Mouse (Mus musculus): ENCODE results near the gene Meis1. TPM values are rescaled to one million over a fixed set of nuclear protein-coding genes. Genes with fewer than 3 reads are reported as not detected.

The Meis1 gene
- polyA plus RNA-seq, 1 experiment, result 127 TPM

DNA sequence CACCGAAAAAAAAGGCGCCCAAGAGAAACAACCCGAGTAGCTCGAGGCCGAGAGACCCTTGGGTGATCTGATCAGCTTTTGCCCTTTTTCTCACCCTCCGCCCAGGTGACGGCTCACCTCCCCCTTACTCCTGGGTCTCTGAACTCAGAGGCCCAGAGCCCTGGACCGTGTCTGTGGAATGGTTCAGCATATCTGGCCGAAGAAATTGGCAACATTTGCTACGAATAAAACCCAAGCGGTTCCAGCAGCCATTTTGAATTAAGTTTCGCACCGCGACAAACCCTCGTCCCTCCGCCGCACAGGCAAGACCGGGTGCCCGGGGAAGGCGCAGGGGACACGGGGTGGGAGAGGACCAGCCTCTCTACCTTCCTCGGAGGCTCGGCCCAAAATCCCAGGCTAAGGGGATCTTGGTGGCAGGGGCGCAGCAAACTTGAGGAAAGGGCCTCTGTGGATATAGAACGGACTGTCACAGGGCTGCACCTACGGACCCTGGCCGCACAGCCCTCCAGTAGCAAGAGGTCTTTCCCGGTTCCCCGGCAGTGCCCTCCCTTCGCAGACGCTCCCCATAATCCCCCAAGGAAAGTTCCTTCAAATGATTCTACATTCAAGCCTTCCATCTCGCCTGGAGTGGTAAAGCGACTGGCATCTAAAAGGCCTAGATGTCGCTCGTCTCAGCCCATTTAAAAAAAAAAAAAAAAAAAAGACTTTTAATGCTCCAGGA, 4.2 kb downstream of the Meis1 start:
- DNase-seq (ENCODE audit: low spot score), result peak; percentile 52

DNA sequence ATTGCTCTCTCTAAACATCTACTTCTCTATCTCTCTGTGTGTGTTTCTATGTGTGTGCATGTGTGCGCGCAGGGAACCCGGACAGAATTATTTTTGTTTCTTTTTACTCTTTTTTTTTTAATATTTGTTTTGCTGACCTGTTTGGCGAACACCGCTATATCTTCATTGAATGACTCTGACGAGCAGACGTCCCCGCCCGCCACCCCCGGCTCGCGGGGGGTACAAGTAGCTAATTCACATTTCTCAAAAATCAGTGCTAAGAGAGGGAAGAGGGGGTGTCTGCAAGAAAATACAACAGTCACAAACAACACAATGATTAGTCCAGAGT, 4.7 kb downstream of the Meis1 start:
- DNase-seq (ENCODE audit: low spot score), result no peak

DNA sequence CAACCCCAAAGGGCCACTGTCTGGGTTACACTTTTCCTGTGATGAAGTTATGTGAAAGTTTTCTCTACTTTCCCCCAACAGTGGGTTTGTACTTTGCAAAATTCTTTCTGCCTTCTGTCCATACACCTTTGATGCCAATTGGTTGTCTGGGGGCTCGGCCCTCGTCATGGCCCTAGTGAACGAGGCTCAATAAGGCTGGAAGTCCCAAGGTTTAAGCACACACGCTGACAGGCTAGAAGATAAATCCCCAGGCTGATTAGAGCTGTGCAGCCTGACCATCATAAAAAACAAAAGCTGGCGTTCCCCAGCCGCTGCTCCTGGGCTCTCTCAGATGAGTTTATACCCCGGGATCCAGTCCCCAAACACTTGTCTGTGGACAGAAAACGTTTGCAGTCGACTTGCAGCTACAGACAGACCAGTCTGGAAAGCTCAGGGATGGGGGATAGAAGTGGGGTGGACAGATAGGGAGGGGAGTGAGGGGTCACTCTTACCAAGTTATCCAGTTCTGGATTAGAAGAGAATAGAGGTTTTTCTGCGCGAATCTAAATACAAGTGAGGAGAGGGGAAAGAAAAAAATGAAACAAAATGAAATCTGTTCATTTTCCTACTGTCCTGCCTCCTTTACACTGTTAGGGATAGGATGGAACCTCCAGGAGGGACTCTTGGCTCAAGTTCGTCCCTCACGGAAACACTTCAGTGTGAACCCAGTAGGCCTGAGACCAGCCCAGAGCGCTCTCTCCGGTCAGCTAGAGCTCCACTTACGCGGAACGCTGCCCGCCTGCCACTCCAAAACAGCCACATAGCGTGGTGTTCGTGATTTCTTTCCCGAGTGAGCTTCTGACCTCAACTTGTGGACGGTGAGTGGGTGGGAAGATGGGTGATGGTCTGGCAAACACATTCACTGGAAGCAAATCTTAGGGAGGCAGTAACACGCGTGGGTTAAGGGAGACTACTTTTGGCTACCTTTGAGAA, 5.4 kb downstream of the Meis1 start:
- peak; percentile 54 for DNase-seq (ENCODE audit: low spot score)

DNA sequence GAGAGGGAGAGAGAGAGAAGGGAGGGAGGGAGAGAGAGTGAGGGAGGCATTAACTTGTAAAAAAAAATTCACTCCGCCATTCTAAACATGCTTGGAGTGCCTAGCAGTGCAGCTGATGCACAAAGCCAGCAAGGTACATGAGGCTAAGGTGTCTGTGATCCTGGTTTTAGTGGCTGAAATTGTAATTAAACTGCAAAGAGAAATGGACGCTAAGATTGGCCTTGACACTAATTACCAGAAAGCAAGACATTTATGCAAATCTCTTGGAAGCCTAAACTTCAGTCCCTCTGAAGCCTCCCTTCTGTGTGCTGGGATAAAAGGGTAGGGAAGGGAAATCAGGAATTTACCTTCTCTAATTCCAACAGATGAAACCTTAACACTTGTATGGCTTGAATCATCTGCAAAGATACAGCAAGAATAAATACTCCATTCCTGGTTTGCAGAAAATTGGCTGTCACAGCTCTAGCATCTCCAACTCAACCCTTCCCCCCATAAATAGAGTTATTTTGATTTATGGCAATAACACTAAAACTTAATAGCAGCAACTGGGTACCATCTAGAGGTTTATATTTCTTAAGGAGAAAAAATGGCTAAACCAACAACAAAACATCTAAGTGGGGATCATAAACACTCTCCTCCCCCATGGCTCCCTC, 6.2 kb downstream of the Meis1 start:
- DNase-seq (ENCODE audit: low spot score), result no peak

DNA sequence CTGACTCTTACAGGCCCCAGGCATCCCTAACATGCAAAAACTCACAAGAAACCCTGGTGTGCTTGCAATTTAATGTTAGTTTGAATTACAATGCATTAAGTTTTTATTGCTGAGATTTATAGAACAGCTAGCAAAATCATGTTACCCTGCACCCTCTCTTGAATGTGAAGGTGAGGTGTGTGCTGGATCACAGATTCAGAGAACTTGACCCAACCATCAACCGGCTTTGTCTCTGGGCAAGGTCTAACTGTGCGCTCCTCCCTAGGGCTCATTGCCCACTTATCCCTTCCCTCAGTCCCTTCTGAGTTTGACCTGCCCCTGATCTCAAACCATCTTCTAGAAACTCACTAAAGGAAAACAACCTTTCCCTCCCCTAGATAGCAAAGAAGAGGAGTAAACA, 6.8 kb downstream of the Meis1 start:
- DNase-seq (ENCODE audit: low spot score), result no peak

DNA sequence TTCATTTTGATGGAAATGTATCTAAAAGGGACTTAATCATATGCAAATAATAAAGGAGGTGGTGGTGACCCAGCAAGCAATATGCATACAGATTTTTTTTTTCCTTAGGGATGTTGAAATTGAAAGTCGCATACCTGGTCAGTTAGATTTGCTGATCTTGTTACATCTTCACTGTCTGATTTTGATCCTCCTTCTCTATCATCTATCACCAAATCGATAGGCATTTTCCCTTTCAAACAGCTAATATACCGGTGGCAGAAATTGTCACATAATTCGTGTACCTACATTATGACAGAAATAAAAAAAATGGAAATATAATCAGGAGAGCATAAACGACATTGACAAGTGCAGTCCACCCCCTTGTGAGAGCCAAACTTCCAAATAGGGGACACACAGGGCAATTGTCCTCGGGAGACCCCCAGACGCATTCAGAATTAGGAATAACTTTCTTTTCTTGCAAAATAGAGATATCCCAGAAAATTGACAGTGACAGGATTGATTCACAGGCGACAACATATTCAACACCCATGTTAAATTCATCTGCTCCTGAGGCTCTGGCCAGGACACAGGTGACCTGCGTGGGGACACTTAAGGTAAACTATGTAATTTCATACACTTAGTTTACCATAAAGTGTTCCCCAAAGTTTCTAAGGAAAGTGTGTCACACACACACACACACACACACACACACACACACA, 7.5 kb downstream of the Meis1 start:
- no peak for DNase-seq (ENCODE audit: low spot score)

DNA sequence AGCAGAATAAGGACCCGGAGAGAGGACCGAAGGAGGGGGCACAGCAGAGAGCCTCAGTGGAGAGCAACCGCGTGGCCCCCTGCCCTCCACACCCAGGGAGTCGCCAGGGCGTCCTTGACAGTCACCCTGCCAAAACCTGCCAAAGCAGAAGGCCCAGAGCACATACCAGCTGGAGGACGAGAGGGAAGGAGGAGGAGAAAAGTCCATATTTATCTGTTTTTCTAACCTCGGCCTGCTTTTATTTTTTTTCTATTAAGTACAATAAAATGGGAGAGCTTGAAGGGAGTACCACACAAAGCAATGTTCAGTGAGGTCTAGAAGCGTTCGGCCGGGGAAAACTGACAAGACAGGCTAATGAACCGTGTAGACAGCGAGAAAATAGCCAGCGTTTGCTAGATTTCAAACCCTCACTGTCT, 8.4 kb downstream of the Meis1 start:
- peak; percentile 43 for DNase-seq (ENCODE audit: low spot score)

DNA sequence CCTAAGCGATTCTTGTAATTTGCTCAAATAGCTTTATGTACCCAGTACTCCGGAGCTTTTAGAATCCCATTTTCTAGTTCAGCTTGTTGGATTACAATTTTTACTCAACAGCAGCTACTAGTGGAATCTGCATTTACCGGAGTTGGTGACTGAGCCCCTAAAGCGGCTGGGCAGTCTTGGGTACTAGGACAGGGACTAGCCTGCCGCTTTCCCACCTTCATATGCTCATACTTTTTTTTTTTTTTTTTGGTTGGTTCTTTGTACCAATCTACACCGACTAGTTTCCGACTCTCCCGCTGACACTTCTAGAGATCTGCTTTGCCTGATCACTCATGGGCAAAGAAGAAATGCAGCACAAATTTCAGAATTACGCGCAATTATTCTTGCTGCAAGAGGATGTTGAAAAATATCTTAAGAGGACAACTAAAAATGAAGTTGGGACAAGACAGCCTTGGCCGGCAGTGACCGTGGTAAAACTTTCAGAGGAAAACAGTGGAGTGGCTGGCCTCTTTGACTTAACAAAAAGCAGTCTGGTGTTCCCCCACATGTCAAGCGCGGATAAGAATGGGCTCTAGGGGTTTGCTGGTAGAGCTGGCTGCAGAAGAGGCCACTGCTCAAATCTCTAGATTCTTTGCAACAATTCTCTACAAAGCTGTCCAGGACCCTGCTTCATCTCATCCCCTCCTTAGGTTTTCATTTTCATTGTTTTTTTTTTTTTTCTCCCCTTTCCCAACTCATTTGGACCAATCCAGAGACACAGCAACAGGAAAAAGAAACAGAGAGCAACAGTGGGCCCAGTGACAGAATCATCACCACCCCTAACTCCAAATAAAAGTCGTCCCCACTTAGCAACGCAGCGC, 9.0 kb downstream of the Meis1 start:
- no peak for DNase-seq (ENCODE audit: low spot score)

DNA sequence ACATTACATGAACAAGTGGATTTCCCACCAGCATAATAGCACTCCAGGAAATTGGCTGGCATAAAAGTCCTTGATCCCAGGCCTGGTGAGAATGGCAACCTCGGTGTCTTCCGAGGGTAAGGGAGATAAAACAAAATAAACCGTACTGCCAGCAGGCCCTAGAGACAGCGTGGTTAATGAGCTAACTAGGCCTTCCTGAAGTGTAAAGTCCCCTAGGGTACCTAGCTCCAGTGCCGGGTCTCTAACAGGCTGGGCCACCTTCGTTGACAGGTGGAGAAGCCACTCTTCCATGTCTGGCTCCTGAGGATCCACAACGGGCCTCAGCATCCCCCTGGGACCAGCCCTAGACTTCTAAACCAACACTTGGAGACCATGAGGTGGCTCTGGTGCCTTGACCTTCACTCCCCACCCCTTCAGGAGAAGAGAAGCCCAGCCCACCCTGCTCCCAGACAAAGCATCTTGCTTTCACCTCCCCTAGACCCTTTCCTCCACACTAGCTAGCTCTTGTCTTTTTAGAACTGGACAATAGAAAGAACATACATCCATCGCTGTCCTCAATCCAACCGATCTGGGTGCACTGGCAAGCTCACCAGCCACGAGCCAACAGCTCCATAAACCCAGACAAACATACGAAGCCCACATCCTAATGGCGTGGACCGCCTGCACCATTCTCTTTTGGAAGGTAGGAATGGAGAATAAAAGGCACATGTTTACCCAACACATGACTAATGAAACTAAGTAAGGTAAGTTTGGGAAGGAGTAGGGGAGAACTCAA, 10.0 kb downstream of the Meis1 start:
- DNase-seq (ENCODE audit: low spot score), result no peak

DNA sequence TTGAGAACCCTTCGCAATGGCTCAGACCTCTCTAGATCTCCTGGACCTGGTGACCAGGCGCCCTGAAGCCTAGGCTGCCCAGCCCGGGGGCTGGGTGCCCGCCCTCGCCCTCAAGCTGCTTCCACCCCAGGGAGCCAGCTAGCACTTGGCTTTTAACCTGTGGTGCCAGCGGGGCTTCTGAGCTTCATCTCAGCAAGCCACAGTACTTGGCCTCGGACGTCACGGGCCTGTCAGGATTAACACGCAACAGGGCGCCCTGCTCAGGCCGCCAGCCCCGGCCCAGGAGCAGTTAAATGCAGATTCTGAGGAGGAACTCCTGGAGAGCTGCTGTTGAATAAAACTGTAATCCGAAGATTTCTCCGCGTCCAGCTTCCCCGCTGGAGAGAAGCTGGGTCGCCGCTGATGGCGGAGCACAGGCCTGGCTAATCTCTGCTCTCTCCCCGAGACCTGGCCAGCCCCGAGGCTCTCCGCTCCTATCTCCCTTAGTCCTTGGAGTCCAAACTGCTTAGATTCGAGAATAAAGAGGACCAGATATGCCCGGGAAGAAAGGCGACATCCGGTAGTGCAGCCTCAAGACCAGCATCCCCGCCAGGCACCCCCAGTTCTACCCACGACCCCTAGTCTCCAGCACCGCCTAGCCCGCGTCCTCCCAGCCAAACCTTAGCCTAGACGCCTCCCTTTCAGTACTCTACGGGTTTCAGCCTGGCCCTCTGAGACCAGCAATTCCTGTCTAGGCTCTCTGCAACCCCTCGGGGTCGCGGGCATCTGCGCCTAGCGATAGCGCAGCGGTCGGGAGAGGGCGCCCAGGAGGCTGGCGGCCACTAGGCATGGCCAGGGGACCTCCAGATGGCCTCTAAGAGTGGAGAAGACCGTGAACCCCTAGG, 11.0 kb downstream of the Meis1 start:
- DNase-seq (ENCODE audit: low spot score), result peak; percentile 44

DNA sequence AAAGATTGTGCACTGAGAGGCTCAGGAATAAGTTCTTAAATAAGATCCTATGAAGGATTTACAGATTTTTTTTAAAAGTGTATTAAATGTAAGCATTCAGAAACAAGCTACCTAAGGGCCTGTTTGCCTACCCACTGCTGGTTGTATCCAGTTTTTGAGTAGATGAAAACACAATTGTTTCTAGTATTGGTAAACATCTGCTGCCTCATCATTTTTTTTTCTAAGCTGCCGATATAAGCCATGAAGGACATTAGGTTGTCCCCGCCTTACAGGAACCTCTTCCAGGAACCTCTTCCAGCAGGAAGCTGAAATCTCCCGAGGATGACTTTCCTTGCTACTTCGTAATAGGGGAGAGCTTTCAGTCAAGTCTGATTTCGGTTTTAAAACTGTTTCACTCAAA, 11.7 kb downstream of the Meis1 start:
- DNase-seq (ENCODE audit: low spot score), result no peak

DNA sequence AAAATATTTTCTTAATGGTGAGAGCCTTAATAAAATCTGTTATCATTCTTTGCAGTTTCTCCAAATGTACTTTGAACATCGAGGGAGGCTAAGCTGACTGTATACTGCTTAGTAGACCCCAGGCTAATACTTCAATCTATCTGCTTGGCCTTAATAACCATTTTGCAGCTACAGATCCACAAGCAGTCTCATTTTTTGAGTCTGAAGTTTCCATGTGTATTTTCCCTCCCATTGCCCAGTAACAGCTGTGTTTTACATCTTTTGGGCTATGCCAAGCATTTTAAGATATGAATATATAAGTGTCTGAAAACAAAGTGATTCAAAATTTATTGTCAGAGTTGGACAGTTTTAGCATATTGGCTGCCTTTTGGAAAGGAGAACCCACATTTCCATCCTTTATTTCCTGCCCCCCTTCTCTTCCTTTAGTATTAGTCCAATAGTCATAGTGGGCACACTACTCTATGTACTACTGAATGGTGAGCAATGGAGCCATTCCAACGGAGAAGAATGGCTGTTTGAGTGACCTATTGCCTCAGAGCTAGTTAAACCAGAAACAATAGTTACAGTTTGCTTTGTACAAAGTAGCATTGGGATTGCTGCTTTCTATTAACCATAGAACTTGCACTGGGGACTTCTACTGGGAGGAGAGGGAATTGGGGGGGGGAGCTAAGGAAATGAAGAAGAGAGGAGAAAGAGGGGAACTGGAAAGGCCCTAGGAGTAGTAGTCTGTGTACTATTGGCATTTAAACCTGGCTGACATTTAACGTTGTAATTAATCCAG, 12.7 kb downstream of the Meis1 start:
- DNase-seq (ENCODE audit: low spot score), result no peak

DNA sequence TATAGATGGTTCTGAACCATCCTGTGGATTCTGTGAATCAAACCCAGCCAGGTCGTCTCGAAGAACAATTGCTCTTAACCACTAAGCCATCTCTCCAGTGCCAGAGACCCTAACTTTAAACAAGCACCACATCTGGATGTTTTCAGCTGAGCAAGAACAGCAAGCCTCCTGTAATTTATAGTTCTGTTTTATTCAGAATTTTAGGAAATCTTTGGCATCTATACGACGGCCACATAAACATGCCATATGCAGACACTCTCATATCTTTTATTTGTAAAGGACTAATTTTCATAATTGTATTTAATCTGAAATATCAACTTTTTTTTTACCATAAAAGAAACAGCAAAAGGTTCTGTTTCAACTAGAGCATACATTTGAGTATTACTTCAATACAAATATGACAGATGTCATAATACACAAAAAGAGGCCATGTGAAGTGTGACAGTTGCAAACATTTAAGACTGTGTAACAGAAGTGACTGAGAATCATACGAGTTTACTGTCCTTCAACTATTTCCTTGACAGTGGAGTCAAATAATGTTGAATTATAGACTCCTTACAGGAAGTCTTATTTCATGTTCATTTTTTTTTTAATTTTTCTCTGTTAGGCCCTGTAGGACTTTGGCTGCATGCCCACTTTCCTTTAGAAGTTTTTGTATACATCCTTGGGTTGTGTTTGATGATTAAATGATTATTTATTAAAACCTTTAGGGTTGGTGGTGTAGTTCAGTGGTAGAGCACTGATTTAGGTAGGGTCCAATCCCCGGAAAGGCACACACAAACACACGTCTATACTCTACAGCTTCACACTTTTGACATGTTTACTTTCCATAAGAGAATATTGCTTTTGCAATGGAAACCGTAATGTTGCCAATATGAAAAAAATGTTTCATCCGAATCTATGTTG, 13.5 kb downstream of the Meis1 start:
- DNase-seq (ENCODE audit: low spot score), result no peak

DNA sequence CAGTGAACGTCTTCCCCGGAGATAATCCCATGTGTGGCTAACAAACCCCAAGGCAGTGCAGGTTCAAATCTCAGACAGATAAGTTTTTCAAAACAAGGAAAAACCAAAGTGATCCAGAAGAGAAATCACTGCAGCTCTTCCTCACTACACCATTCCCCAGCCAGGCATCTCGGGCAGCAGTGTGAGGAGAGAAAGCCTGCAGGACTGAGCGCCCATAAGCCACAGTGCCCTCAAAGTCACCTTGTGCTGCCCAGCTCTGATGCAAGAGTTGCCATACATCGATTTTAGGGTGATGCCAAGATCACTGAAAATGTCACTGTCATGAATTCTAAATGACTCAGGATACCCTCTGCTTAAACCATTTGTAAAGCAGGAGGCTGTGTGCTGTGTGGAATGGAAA, 15.7 kb downstream of the Meis1 start:
- DNase-seq (ENCODE audit: low spot score), result no peak

DNA sequence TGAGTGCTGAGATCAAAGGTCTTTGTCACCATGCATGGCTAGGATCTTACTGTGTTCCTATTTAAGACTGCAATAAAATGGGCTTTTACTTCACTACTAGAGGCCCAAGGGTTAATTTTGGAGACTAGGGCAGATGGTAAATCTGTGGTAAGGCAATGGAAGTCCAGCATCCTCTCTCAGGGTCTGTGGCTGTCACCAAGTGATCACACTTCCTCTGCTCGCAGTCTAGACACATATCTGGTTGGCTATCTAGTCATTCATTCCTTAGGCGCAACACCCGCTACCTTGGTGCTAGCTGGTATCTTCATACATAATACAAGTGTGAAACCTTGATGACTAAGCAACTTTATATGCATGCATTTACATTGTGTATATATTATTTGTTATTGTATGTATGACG, 22.0 kb downstream of the Meis1 start:
- no peak for DNase-seq (ENCODE audit: low spot score)

DNA sequence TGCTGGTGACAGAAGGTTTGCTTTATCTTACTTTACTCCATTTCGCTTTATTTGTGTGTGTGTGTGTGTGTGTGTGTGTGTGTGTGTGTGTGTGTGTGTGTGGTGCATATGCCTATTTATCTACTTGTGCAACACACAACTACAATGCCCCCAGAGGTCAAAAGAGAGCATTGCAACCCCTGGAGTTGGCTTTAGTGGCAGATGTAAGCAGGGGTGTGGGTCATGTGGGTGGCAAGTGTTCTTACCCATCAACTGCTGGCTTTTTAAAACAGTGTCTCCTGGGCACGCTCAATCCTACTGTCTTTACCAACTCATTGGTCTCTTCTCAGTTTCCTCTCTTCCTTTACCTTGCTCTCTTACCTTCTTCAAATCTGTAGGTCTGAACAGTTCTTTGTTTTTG, 22.5 kb downstream of the Meis1 start:
- no peak for DNase-seq (ENCODE audit: low spot score)

DNA sequence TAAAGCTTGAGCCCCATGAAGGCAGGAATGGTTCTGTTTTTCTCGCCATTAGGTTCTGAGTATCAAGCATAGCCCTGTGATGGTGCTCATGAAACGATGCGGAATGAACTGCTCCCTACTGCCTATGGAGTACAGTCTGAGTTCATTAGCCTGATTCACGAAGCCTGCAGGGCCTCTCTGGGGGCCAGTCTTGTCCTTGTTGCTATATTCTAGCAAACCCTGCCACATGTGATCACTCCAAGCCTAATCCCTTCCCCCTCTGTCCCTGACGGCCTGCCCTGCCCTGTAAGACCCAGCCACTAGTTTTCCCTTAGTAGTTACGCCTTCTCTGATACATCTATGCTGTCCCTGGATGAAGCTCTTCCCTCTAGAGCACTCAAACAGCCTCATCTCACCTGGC, 26.0 kb downstream of the Meis1 start:
- DNase-seq (ENCODE audit: low spot score), result no peak
